Mouse (Mus musculus) thymus, adult 2 months (tissue): ENCODE measurements at regions not wholly inside any gene's neighbourhood (a gene's known extent, or its start where the extent isn't known, plus 50 kb on each side); places are given as distances from the start of the nearest gene placed in this dataset.

ENCODE experiments used
- DNase-seq: peaks from one replicate; pipeline ENCODE4 v3.0.0; 2021
- H3K27ac ChIP-seq: fragments of 200-500 bp; 2 replicates; pipeline ENCODE4 v1.5.1; 2012; ENCODE audit warnings: low read length, control low read depth; ENCODE audit not compliant: control insufficient read depth, insufficient read depth
- H3K27me3 ChIP-seq: fragments of 200-500 bp; 2 replicates; pipeline ENCODE4 v1.6.1; 2012; ENCODE audit warnings: mild to moderate bottlenecking, low read length, moderate library complexity, mixed read lengths; ENCODE audit not compliant: control insufficient read depth, insufficient read depth
- H3K36me3 ChIP-seq: fragments of 200-500 bp; 2 replicates; pipeline ENCODE4 v1.6.1; 2012; ENCODE audit warnings: mild to moderate bottlenecking, low read length, moderate library complexity; ENCODE audit not compliant: control insufficient read depth, insufficient read depth
- H3K4me1 ChIP-seq: fragments of 200-500 bp; replicated peaks from 2 replicates; pipeline ENCODE4 v1.6.1; 2012; ENCODE audit warnings: low read length; ENCODE audit not compliant: control insufficient read depth, insufficient read depth
- H3K4me3 ChIP-seq: fragments of 200-500 bp; 2 replicates; pipeline ENCODE4 v1.5.1; 2012; ENCODE audit warnings: mild to moderate bottlenecking, low read length, control low read depth, moderate library complexity; ENCODE audit not compliant: control insufficient read depth, insufficient read depth
- CTCF ChIP-seq: fragments of 200-500 bp; IDR thresholded peaks from 2 replicates; pipeline ENCODE4 v1.5.1; 2012; ENCODE audit warnings: mild to moderate bottlenecking, control low read depth, low read length, moderate library complexity, borderline replicate concordance; ENCODE audit not compliant: control insufficient read depth, poor library complexity, insufficient read depth; ENCODE audit errors: extremely low read depth
- POLR2A ChIP-seq: fragments of 200-500 bp; IDR thresholded peaks from 2 replicates; pipeline ENCODE4 v1.6.1; 2012; ENCODE audit warnings: mild to moderate bottlenecking, low read length, control low read depth, moderate library complexity; ENCODE audit not compliant: control insufficient read depth, poor library complexity, insufficient read depth; ENCODE audit errors: extremely low read depth
- WGBS: fragments of 180-500 bp; shearing (Covaris S2); methylation state at CpG from one replicate; pipeline ENCODE4 v1.1.7; 2018; 5-methylcytosine and 5-hydroxymethylcytosine counted together

GRCm38 (mm10) chr17:64492614-64493269, 107.8 kb upstream of the Man2a1 start:
- Histone ChIP-seq H3K4me1 (no peaks in the 10 kb centered on the region), H3K4me3 (no peak overlapping the region), H3K27ac (no peak overlapping the region), H3K27me3 (no peaks in the 10 kb centered on the region), H3K36me3 (no peaks in the 10 kb centered on the region)
- 54% methylated on average over 7 of the region's 9 CpGs for WGBS
- peak; percentile 35 for DNase-seq
- TF ChIP-seq POLR2A: no peak
- no peak for TF ChIP-seq CTCF

GRCm38 (mm10) chr17:64499281-64499997, 101.1 kb upstream of the Man2a1 start:
- peak; percentile 5 for DNase-seq
- no peak for TF ChIP-seq POLR2A
- no peak for TF ChIP-seq CTCF
- 61% methylated on average over 15 of the region's 15 CpGs for WGBS
- no peaks in the 10 kb centered on the region for H3K36me3 ChIP-seq
- H3K27me3 ChIP-seq: no peaks in the 10 kb centered on the region
- no peak overlapping the region for H3K4me3 ChIP-seq
- H3K27ac ChIP-seq: no peak overlapping the region
- no peaks in the 10 kb centered on the region for H3K4me1 ChIP-seq

- no peaks in the 10 kb centered on the region for H3K4me1 ChIP-seq
- TF ChIP-seq CTCF: no peak
- no peak for TF ChIP-seq POLR2A
- no peaks in the 10 kb centered on the region for H3K36me3 ChIP-seq
- no peak overlapping the region for H3K27ac ChIP-seq
- 91% methylated on average over 2 of the region's 2 CpGs for WGBS
- no peaks in the 10 kb centered on the region for H3K27me3 ChIP-seq
- H3K4me3 ChIP-seq: no peak overlapping the region
- no peak for DNase-seq
Observed at GRCm38 (mm10) chr17:64502376-64502775, 98.2 kb upstream of the Man2a1 start.

- Histone ChIP-seq H3K4me1 (no peaks in the 10 kb centered on the region), H3K27ac (no peak overlapping the region), H3K36me3 (no peaks in the 10 kb centered on the region), H3K27me3 (no peaks in the 10 kb centered on the region), H3K4me3 (no peak overlapping the region)
- WGBS: 92% methylated on average over 2 of the region's 2 CpGs
- no peak for TF ChIP-seq POLR2A
- no peak for TF ChIP-seq CTCF
- DNase-seq: no peak
Observed at GRCm38 (mm10) chr17:64505956-64506355, 94.6 kb upstream of the Man2a1 start.

GRCm38 (mm10) chr17:64511139-64511779, 89.3 kb upstream of the Man2a1 start:
- Histone ChIP-seq H3K27me3 (no peaks in the 10 kb centered on the region), H3K4me3 (no peak overlapping the region), H3K4me1 (no peaks in the 10 kb centered on the region), H3K27ac (no peak overlapping the region), H3K36me3 (no peaks in the 10 kb centered on the region)
- WGBS: 94% methylated on average over 3 of the region's 3 CpGs
- no peak for DNase-seq
- no peak for TF ChIP-seq CTCF
- TF ChIP-seq POLR2A: no peak

- no peak overlapping the region for H3K4me3 ChIP-seq
- no peak for DNase-seq
- H3K27me3 ChIP-seq: no peaks in the 10 kb centered on the region
- TF ChIP-seq POLR2A (no peak), CTCF (no peak)
- 76% methylated on average over 8 of the region's 8 CpGs for WGBS
- H3K36me3 ChIP-seq: no peaks in the 10 kb centered on the region
- H3K27ac ChIP-seq: no peak overlapping the region
- no peaks in the 10 kb centered on the region for H3K4me1 ChIP-seq
Observed at GRCm38 (mm10) chr17:64522213-64522612, 78.3 kb upstream of the Man2a1 start.
